Mouse (Mus musculus): Measurements from ENCODE around the gene Acoxl. TPM values are rescaled to one million over a fixed set of nuclear protein-coding genes. Genes with fewer than 3 reads are reported as not detected.

Gene Acoxl
- 0.25 TPM in 1 of 2 replicates, not detected in the other for polyA plus RNA-seq (2012; rRNA removed; ENCODE audit: low replicate concordance)

DNA sequence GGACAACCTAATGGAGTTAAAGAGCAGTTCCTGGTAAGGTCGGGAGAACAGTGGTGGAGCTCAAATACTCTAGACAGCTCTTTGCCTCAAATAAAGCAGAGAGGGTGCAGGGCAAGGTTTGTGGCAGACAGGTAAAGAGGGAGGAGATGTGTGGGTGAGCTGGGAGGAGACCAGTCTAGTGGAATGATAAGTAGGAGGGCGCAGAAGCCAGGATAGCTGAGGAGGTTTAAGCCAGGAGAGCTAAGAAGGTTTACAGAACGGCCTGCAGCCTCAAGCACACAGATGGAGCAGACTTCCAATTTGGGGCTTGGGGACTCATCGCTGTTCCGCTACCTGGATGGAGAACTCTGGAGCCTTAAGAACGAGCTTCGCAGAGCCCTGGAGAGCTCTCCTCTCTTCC lies at the start of gene Acoxl:
TSS of gene Acoxl (plus strand) at position 301 of the 400 bp plus-strand sequence.

DNA sequence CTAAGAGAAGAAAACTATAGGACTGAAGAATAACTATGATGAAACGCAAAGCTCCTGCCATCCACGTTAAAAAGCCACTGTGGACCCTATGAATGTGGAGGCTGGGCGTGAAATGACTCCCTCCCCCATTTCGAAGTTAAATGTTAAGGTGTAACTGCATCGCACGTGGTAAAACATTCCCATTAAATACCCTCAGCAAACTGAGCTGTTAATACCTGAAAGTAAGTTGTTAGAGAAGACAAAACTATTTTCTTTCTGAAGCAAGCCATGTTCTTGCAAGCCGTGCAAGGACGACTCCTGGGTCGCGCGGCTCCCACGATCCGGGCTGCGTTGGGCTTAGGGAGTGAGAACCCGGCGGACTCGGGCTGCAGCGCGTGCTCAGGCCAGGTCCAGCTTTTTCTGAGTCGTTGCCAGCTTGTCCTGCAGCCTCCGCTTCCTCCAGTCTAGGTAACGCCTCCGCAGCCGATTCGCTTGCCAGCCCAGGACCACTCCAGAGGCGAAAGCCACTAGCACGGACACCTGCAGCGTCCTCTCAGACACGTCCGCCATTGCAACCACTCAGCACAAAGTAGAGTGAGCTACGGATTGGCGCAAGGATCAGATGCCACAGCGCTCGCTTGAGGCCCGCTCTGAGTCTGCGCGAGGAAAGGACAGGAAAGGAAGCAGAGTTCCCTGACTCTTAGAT lies 46.6 kb upstream of the Acoxl start, which contains the start of gene Mtln:
TSS of gene Mtln (minus strand) at position 570 of the 685 bp plus-strand sequence.

DNA sequence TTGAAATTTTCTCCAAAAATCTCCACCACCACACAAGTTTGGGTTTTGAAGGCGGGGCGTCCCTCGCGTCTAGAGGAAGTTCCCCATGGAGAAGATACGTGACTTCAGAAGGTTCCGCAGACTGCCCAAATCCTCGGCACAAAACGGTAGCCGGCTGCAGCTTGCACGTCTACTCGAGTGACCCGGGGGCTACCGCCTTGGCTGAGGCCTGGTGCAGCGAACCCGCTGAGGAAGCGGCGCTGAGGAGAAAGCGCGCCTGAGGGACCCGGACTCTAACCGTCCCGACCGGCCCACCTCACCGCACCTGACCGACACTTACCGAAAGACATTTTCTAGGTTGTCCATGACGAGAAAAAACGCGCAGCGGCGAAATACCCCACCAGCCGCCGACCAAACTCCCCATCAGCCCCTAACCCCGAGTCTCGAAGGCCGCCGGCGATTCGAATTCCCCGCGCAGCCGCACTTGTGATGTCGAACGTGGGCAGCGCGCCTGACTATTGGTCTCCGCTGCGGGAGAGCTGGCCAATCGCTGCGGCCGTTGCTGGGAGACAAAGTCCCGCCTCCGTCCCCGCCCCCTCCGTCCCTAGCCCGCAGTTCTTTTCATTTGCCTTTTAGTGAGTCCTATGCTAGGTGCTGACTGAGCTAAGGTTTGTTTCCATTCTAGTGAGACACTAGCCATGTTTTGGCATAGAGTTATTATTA lies 7.1 kb upstream of the Acoxl start, which contains the start of gene Bub1:
TSS of gene Bub1 (minus strand) at position 465 of the 702 bp plus-strand sequence.

DNA sequence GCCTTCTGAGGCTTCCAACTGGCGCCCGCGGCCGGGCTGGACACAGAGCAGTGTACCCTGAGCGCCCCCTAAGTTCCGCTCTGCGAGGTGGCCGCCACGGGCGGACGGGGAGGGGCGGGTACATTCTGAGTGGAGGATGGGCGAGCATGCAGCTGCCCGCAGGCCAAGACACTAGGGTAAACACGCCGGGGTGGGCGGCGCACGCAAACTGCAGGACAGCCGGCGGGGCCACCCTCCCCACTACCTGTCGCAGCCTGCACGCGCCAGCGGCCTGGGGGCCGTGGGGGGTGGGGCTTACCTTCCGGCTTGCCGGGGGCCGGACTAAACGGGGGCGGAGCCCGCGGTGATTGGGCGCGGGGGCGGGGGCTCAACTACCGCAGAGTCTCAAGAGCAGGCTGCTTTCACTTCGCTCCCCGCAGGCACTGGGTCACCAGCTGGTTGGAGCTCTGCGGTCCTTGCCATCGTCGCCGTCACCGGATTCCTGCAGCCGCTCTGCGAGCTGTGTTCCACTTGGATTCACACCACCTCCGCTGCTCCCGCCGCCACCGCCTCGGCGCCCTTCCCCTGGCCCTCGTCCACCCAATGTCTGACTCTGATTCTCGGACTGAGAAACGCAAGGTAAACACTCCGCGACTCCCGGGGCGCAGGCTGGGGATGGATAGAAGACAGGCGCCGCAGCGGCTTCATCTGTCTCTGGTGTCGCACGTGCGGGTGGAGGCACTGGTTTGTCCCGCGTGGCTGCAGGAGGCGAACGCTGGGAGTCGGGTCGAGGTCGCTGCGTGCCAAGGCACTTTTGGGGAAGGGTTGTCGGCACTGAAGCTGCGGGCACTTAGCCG lies 287.2 kb downstream of the Acoxl start, which contains the start of gene Bcl2l11:
TSS of gene Bcl2l11 (plus strand) at position 404 of the 836 bp plus-strand sequence.

Other genes with a start within 250 kb of the Acoxl start
- gene Mal, start 182.2 kb upstream of the Acoxl start, polyA plus RNA-seq (2012; rRNA removed; ENCODE audit: low replicate concordance) = 0.27 and 9.9 TPM in 2 replicates
- gene Mall, start 108.9 kb upstream of the Acoxl start, polyA plus RNA-seq (2012; rRNA removed; ENCODE audit: low replicate concordance) = 254 and 463 TPM in 2 replicates
- 1.2 and 1.7 TPM in 2 replicates for gene Nphp1, start 50.0 kb upstream of the Acoxl start, polyA plus RNA-seq (2012; rRNA removed; ENCODE audit: low replicate concordance)
- 23.0 and 68.3 TPM in 2 replicates for gene Mtln, start 46.4 kb upstream of the Acoxl start, polyA plus RNA-seq (2012; rRNA removed; ENCODE audit: low replicate concordance)
- gene Bub1, start 7.0 kb upstream of the Acoxl start, polyA plus RNA-seq (2012; rRNA removed; ENCODE audit: low replicate concordance) = 0.13 and 0.44 TPM in 2 replicates

Measured in duodenum, adult 2 months (tissue).